Mouse (Mus musculus): ENCODE results near the gene Nipal4. TPM values are rescaled to one million over a fixed set of nuclear protein-coding genes. Genes with fewer than 3 reads are reported as not detected.
"Not testable (repeated sequence)": the region's sequence is repeated elsewhere in the genome, so short reads cannot be mapped to it uniquely, and the experiment has no call there.

The Nipal4 gene
- polyA plus RNA-seq (2017; shearing (Covaris generic)), result under 1 TPM in 2 of 3 experiments, not detected in 1; 0.26 to 0.74 TPM

DNA sequence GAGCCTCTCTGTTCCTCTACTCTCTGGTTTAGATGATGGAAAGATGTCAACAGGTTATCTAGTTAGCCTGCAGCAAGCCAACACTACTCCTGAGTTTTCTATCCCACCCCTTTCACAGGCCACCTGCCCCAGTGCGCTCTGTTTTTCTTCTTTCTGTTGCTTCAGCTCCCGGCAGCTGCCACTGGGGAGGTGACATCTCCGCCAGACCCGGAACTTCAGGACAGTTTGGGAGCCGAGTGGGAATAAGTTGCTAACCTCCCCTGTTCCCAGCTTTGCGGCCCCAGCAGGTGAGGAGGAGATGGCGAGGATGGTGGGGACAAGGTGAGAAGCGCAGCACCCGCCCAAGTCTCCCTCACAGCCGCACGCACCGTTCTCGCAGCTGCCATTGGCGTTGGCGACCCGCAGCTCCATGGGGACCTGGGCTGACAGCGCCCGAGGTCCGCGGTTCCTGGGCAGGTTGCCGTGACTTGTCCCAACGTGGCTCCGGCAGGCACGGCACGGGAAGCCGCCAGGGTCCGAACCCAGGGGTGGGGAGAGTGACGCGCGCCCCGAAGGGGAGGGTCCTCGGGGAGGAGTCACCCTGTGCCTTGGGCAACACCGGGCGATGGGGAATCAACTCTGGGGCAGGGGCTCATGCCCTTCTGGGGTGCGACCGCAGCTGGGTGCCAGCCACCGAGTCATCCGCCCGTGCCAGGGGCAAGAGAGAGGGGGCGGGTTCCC lies at the start of gene Nipal4:
Gene Nipal4, minus strand, starts transcription at position 643 of the 720 bp plus-strand sequence.
- ATAC-seq, result no peak

DNA sequence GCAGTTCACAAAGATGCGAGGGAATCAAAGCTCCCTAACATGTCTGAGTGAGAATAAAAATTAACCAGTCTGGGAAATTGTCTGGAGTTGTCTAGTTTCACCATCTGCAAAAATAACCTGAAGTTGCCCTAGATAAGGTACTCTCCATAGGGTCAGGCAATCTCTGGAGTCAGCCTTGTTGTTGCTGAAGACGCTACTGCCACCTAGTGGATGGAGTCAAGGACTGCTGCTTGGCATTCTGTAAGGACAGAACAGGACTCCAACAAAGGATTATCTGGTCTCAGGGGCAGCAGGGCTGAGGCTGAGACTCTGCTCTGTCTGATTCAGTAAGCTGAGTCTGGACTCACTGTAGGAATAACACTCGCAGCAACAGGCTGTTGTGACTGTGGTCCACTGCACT lies 49.0 kb upstream of the Nipal4 start:
- peak; percentile 60 for ATAC-seq

GRCm38 (mm10) chr11:46214368-46215230 lies 48.3 kb upstream of the Nipal4 start:
- ATAC-seq, result no peak

- ATAC-seq, result no peak
These were observed 47.5 kb upstream of the Nipal4 start for GRCm38 (mm10) chr11:46213844-46214243.

- ATAC-seq, result no peak
These were observed 45.5 kb upstream of the Nipal4 start for GRCm38 (mm10) chr11:46211858-46212257.

DNA sequence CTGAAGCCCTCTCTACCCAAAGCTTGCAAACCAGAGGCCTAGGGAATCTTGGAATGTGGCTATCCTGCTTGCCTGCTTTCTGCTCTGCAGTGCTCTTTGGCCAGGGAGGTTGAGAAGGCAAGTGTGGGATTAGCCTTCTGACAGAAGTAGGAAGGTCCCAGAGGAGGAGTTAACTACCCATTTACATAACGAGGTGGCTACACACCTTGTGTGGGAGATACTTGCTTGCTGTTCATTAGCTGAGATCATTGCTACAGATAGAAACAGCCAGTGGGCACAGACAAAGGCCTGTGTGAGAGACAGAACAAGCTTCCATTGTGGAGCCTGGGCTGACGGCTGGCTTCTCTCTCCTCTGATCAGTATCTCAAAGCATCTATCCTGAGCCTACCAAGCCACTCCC lies 43.6 kb upstream of the Nipal4 start:
- ATAC-seq, result no peak

DNA sequence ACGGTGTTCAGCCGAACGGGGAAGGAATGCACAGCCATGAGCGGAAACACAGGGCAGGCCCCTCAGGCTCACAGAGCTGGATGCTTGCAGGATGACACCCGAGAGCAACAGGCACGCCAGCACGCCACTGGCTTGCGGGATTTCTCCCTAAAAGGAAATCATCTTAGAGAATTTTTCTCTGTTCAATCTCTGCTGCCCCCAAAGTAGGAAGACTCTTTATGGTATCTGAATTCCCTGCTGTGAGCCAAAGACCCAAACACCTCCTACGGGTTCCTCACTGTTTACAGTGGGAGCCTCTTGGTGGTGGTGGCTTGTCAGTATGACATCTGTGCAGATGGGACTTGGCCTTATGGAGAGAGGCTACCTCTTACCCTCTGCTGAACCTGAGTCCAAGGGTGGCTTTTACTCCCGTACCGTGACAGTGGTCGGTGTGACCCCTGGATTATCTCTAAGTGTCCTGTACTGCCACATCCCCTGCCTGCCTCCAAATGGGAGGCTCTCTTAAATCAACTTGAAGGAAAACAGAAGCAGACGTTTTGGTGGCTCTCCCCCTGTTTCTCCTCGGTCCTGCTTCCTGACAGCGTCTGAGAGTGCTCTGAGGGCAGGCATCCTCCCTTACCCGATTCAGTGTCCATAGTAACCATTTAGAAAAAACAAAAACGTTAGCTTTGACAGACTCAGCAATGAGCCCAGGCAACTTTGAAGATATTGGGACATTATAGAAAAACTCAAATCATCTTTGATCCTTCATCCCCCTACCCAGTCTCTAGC lies 39.5 kb upstream of the Nipal4 start:
- ATAC-seq, result no peak

DNA sequence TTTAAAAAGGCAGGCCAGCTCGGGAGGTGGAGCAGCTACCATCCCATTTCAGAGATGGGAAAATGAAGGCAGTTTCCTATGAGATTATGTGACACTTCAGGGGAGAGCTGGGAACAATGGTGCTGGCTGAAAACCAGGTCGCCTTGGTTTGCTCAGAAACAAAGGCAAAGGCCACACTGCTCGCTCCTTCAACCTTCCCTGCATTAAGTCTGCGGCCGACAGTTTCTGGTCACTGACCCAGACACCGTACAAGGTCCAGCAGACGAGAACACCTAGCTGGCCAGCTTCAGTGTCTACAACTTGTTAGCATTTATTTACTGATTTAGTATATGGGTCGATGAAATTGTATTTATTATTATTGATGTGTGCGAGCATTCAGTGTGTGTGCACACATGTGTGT lies 38.5 kb upstream of the Nipal4 start:
- no peak for ATAC-seq

- ATAC-seq, result no peak
These were observed 36.2 kb upstream of the Nipal4 start for GRCm38 (mm10) chr11:46202547-46202887.

- no peak for ATAC-seq
These were observed 35.6 kb upstream of the Nipal4 start for GRCm38 (mm10) chr11:46201636-46202546.

DNA sequence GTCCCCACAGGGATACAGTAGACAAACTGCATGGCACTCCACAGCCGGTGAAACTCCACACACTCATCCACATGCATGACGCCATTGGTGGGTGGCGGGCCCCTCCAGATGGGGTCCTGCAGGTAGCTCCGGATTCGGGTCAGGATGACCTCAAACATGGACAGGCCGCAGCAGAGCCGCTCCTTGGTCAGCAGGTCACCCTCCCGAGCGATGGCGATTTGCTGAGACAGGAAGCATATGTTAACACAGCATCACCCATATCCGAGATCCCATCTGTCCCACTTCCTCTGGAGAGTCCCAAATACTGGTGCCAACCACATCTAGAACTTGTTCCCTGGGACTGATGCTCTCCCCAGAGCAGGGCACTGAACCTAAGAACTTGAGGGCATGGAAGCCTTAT lies 34.4 kb upstream of the Nipal4 start:
- ATAC-seq, result no peak

DNA sequence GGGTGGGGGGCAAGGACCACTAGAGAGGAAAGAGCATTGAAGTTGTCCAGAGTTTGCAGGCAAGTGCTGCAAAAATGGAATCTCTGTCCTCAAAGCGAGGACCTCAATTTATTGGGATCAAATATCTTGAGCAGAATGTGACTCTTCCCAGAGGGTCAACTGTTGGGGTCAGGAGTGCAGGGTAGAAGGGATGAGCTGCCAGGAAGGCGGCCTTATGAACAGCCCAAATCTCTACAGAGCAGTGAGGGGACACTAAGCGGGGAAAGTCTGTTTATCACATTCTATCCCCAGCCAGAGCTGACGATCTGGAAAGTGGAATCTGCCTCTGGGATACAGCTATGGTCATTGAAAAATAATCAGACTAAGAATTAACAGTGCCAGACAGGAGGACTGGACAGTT lies 27.9 kb upstream of the Nipal4 start:
- ATAC-seq, result no peak

GRCm38 (mm10) chr11:46188283-46188682 lies 22.0 kb upstream of the Nipal4 start:
- no peak for ATAC-seq

DNA sequence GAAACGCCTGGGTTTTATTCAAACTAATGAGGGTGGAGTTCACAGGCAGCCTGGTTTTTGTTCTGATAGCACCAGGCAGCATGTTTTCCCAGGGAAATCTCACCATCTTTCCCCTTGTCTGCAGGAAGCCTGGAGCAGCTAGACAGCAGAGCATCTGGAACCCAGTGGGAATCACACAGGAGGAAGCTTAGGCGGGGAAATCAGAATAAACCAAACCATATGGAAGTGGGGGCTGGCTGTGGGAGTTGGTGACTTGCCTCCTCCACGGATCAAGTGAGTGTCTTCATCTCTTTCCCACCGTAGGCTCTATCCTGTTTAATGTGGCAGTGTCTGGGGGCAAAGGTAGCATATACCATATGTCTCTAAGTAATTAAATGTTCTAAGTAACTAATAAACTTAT lies 19.2 kb upstream of the Nipal4 start:
- ATAC-seq, result no peak

DNA sequence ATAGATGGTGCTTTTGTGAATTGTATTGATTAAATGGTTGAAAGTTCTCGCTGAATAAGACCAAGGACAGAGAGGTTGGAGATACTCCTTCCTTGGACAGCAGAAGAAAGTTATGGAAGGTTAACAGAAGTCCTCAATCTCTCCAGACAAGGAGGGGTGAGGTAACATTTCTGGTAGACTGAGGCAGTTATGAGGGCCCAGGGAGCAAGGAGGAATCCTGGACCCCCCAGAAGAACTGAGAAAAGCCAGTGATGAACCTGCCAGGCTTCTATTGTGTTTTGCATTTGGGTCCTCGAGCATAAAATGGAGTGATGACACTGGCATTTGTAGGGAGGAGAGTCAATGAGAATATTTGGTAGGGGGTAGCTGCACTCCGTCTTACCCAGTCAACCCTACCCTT lies 18.6 kb upstream of the Nipal4 start:
- no peak for ATAC-seq

DNA sequence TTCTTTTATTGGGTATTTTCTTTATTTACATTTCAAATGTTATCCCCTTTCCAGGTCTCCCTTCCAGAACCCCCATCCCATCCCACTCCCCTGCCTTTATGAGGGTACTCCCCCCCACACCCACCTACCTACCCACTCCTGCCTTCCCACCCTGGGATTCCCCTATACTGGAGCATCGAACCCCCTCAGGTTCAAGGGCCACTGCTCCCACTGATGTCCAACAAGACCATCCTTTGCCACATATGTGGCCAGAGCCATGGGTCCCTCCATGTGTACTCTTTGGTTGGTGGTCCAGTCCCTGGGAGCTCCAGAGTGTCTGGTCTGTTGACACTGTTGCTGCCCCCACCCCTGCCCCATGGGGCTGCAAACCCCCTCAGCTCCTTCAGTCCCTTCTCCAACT lies 15.7 kb upstream of the Nipal4 start:
- ATAC-seq, result not testable (repeated sequence)

GRCm38 (mm10) chr11:46177246-46178043 lies 11.1 kb upstream of the Nipal4 start:
- ATAC-seq, result no peak

DNA sequence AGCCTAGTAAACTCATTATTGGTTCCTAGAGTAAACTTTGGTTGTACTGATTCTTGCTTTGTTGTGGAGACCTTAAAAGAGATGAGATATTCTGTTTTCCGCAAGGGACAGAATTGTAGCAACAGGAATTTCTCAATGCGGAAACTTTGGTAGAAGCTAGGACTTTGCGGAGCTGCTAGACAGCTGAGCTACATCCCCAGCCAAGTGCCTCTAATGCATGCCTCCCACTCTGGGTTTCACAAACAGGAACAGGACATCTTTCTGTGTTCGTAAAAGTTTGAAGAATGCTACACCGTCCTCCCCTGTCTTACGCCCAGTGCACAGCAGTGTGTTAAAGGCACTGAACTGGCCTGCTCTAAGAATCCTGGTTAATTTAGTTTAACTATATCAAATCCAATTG lies 9.8 kb upstream of the Nipal4 start:
- no peak for ATAC-seq

- no peak for ATAC-seq
These were observed 5.8 kb upstream of the Nipal4 start for GRCm38 (mm10) chr11:46172128-46172527.

- no peak for ATAC-seq
These were observed 3.6 kb upstream of the Nipal4 start for GRCm38 (mm10) chr11:46169908-46170307.

DNA sequence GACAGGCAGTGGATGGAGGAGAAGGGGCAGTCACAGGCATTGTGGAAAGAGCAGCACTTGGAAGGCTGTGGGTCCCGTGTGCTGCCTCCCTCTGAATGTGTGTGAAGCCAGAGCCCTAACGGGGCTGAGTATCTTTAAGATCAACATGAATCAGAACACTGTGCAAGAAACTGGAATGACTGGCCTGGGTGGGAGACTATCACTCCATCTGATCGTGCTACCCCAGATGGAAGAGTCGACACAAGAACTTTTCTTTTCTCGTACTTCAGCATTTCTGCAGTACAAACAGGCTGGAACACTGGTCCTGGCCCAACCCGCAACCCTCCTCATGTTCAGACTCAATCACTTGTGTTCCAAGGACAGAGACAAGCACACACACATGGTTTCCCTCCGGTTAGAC lies 2.2 kb upstream of the Nipal4 start:
- no peak for ATAC-seq
